Mouse (Mus musculus): ENCODE measurements at regions not wholly inside any gene's neighbourhood (a gene's known extent, or its start where the extent isn't known, plus 50 kb on each side); places are given as distances from the start of the nearest gene placed in this dataset.
"Not testable (repeated sequence)": the region's sequence is repeated elsewhere in the genome, so short reads cannot be mapped to it uniquely, and the experiment has no call there.

DNA sequence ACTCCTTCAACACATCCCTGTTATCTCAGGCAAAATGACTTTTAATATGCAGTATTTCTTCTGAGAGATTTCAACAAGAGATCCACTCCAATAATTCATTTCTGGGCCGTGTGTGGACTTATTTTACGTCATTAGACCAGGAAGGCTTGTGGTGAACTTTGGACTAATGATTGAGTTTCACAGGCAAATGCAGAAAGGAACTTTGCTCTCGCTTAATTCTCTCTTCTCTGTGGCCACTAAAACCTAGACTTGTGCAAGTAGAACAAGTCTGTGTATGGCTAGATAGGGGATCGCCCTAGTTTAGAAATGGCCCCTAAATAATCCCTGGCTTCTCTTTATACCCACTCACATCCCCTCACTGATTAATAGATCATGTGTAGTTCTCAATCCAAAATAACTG lies 50.6 kb upstream of the Ppp1r12a start:
- intact Hi-C loops (cut with DNase I): no loop called here
- H3K27ac ChIP-seq: no peak overlapping the region
- TF ChIP-seq CTCF (IDR thresholded peaks at IDR 0.05): no peak
- no peak for DNase-seq (ENCODE audit: extremely low spot score in 1 of 2, low spot score in 2 of 2)
- H3K4me3 ChIP-seq: no peak overlapping the region

DNA sequence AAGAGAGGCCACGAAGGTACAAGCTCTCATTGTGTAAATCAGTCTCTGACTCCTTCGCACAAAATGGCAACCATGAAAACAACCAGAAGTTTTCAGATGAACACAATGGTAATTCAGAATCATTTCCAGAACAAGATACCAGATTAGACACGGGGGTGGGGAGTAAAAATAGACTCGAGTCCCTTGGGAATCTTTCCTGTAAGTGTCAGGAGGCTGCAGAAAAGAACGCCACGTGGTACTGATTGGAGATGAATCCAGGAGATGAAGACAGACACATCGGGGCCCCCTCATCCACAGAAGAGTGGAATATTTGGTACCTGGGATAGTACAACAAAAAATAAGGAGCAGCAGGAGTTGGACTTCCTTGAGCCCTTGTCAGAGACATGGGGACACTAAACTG lies 51.1 kb upstream of the Ppp1r12a start:
- no peak for TF ChIP-seq CTCF (IDR thresholded peaks at IDR 0.05)
- no peak overlapping the region for H3K4me3 ChIP-seq
- no peak overlapping the region for H3K27ac ChIP-seq
- peak in 1 of 2 experiments; percentile 20 for DNase-seq (ENCODE audit: extremely low spot score in 1 of 2, low spot score in 2 of 2)
- intact Hi-C loops (cut with DNase I): no loop called here

GRCm38 (mm10) chr10:108110197-108110596 lies 51.8 kb upstream of the Ppp1r12a start:
- TF ChIP-seq CTCF (IDR thresholded peaks at IDR 0.05): no peak
- intact Hi-C loops (cut with DNase I): no loop called here
- H3K4me3 ChIP-seq: no peak overlapping the region
- DNase-seq (ENCODE audit: extremely low spot score in 1 of 2, low spot score in 2 of 2): no peak
- no peak overlapping the region for H3K27ac ChIP-seq

GRCm38 (mm10) chr10:108108500-108108899 lies 53.5 kb upstream of the Ppp1r12a start:
- H3K4me3 ChIP-seq; H3K27ac ChIP-seq; DNase-seq (ENCODE audit: extremely low spot score in 1 of 2, low spot score in 2 of 2); intact Hi-C loops (cut with DNase I): not testable (repeated sequence)

DNA sequence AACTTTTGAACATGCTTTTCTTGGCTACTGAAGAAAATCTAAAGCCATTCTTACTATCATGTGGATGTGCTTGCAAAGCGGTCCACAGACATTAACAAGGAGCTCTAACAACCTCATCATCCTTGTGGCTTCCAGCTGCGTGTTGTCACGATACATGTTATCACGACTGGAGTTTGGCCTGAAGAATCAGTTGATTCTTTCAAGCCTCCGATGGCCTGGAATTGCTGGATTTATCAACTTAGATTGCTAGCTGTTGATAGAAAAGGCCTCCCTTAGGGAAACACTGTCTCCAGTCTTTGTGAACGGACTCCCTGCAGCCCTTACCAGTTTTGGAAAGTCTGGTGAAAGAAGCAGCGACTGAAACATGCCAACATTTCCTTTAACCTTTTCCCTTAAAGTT lies 60.5 kb upstream of the Ppp1r12a start:
- intact Hi-C loops (cut with DNase I): no loop called here
- DNase-seq (ENCODE audit: extremely low spot score in 1 of 2, low spot score in 2 of 2): no peak
- H3K4me3 ChIP-seq: no peak overlapping the region
- H3K27ac ChIP-seq: no peak overlapping the region
- no peak for TF ChIP-seq CTCF (IDR thresholded peaks at IDR 0.05)

- no peak for TF ChIP-seq CTCF (IDR thresholded peaks at IDR 0.05)
- Histone ChIP-seq H3K27ac (no peak overlapping the region), H3K4me3 (no peak overlapping the region)
- intact Hi-C loops (cut with DNase I): no loop called here
- no peak for DNase-seq (ENCODE audit: extremely low spot score in 1 of 2, low spot score in 2 of 2)
Observed at GRCm38 (mm10) chr10:108093043-108093442, 69.0 kb upstream of the Ppp1r12a start.

- no peak for TF ChIP-seq CTCF (IDR thresholded peaks at IDR 0.05)
- intact Hi-C loops (cut with DNase I): loop anchor here (2.0 kb wide), 1 partner anchor 73 kb away; the partner anchor contains the start of gene Ppp1r12a
- no peak overlapping the region; the same call in 1 of the 2 replicates for H3K4me3 ChIP-seq
- H3K27ac ChIP-seq: peak overlapping the region; percentile 80
- no peak for DNase-seq (ENCODE audit: extremely low spot score in 1 of 2, low spot score in 2 of 2)
Observed at GRCm38 (mm10) chr10:108089375-108089981, 72.5 kb upstream of the Ppp1r12a start.

GRCm38 (mm10) chr10:108088883-108089282 lies 73.1 kb upstream of the Ppp1r12a start:
- intact Hi-C loops (cut with DNase I): loop anchor here (2.0 kb wide), 1 partner anchor 74 kb away; the partner anchor contains the start of gene Ppp1r12a
- Histone ChIP-seq H3K27ac (peak overlapping the region; percentile 80), H3K4me3 (peak overlapping the region; percentile 28)
- no peak for TF ChIP-seq CTCF (IDR thresholded peaks at IDR 0.05)
- DNase-seq (ENCODE audit: extremely low spot score in 1 of 2, low spot score in 2 of 2): peak in 1 of 2 experiments; percentile 37

- Histone ChIP-seq H3K4me3 (peak overlapping the region; percentile 28), H3K27ac (peak overlapping the region; percentile 80; the same call in 1 of the 2 replicates)
- DNase-seq (ENCODE audit: extremely low spot score in 1 of 2, low spot score in 2 of 2): no peak
- no peak for TF ChIP-seq CTCF (IDR thresholded peaks at IDR 0.05)
- intact Hi-C loops (cut with DNase I): loop anchor here (2.0 kb wide), 1 partner anchor 75 kb away; the partner anchor contains the start of gene Ppp1r12a
Observed at GRCm38 (mm10) chr10:108088209-108088608, 73.8 kb upstream of the Ppp1r12a start.

DNA sequence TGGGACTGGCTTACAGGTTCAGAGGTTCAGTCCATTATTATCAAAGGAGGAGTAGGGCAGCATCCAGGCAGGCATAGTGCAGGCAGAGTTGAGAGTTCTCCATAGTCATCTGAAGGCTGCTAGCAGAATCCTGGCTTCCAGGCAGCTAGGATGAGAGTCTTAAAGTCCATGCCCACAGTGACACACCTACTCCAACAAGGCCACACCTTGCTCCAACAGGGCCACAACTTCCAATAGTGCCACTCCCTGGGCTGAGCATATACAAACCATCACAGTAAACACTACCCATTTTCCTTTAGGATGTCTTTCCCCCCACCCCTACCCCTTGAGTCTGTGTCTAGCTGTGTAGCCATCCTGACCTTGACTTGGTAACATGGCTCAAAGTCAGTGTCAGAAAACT lies 78.8 kb upstream of the Ppp1r12a start:
- no peak for TF ChIP-seq CTCF (IDR thresholded peaks at IDR 0.05)
- no peak overlapping the region for H3K4me3 ChIP-seq
- intact Hi-C loops (cut with DNase I): no loop called here

DNA sequence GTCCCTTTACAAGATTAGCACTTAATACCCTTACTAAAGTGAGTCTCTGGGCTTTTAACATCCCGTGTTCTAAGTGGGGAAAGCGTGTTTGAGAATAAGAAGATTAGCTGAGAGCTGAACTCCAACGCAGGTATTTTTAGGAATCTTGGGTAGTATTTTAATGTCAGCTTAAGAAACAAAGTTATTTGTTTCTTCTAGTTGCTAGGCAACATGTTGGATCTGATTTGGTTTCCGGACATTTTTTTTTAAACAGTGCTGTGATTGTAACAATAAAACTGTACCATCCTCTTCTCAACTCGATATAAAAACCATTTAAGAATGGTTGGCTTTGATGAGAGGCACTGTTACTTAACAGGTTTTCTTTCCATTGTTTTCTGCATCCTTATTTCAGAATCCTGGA lies 86.8 kb upstream of the Ppp1r12a start:
- TF ChIP-seq CTCF (IDR thresholded peaks at IDR 0.05): no peak
- intact Hi-C loops (cut with DNase I): no loop called here
- 0 out of 2 replicates have a peak overlapping the region, but pooled peaks have one; percentile 1 for H3K27ac ChIP-seq
- DNase-seq (ENCODE audit: extremely low spot score in 1 of 2, low spot score in 2 of 2): no peak
- H3K4me3 ChIP-seq: no peak overlapping the region

More for the DNA sequence above, 78.8 kb upstream of the Ppp1r12a start:
- H3K27ac ChIP-seq: no peak overlapping the region
- no peak for DNase-seq (ENCODE audit: extremely low spot score in 1 of 2, low spot score in 2 of 2)

- intact Hi-C loops (cut with DNase I): no loop called here
- no peak for TF ChIP-seq CTCF (IDR thresholded peaks at IDR 0.05)
- Histone ChIP-seq H3K4me3 (no peak overlapping the region), H3K27ac (no peak overlapping the region)
- DNase-seq (ENCODE audit: extremely low spot score in 1 of 2, low spot score in 2 of 2): no peak
Observed at GRCm38 (mm10) chr10:108073828-108074227, 88.2 kb upstream of the Ppp1r12a start.

DNA sequence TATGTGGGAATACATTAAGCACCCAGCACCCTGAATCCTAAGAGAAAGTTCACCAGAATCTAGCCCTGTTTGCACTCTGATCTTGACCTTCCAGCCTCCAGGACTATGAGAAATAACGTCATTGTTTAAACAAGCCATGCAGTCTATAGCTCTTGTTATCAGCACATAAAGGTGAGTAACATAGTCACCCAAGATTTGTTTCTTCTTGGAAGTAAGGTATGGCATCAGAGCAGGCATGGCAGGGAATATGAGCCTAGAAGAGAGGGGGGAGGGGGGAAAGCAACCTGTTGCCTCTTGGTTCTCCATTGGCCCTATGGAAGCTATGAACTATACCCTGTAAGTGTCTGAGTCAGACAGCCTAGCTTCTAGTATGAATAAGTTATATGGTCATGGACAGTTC lies 89.8 kb upstream of the Ppp1r12a start:
- TF ChIP-seq CTCF (IDR thresholded peaks at IDR 0.05): no peak
- H3K27ac ChIP-seq: no peak overlapping the region
- intact Hi-C loops (cut with DNase I): no loop called here
- no peak for DNase-seq (ENCODE audit: extremely low spot score in 1 of 2, low spot score in 2 of 2)
- H3K4me3 ChIP-seq: no peak overlapping the region
